In genomic region chr5:123235731-123236130, GRCm38 (mm10) we compare ENCODE assay signal across 9 mouse cellular contexts. TPM values are rescaled to one million over a fixed set of nuclear protein-coding genes. Genes with fewer than 3 reads are reported as not detected.
DNase-seq lines count a peak whose midpoint lies in the region; ATAC-seq and TF ChIP-seq lines count a peak whose summit lies in the region.
"Had no signal": no experiment of that assay in that cellular context is flagged by ENCODE, and none has a peak within 500 bp of the region (broad histone marks: within the 10 kb centered on the region; RNA-seq: fewer than 3 reads in every experiment).

No protein-coding gene starts in this region.

- H3K4me3 ChIP-seq in G1E (ENCODE audit: low read depth, low read length): no peak overlapping the region
- no peak overlapping the region for H3K4me3 ChIP-seq in hindbrain, embryonic 13.5 days
- H3K4me3 ChIP-seq: neural tube, embryonic 13.5 days had no signal

- peak; percentile 73 for TF ChIP-seq CTCF in G1E (IDR thresholded peaks at IDR 0.05; ENCODE audit: low read depth, low read length)

- no peak for ATAC-seq in G1E (ENCODE audit: extremely low read depth, insufficient number of reproducible peaks, low FRiP score, poor library complexity, severe bottlenecking)
- ATAC-seq in hindbrain, embryonic 13.5 days (ENCODE audit: low FRiP score): no peak

- H3K27me3 ChIP-seq in G1E (ENCODE audit: insufficient read depth, low read length): no peaks in the 10 kb centered on the region
- H3K27me3 ChIP-seq in hindbrain, embryonic 13.5 days: no peaks in the 10 kb centered on the region
- H3K27me3 ChIP-seq: neural tube, embryonic 13.5 days had no signal

- no peak overlapping the region for H3K4me2 ChIP-seq in hindbrain, embryonic 13.5 days
- H3K4me2 ChIP-seq: neural tube, embryonic 13.5 days had no signal

- 41% methylated on average over 2 of the region's 2 CpGs for WGBS in hindbrain, embryonic 13.5 days

- H3K27ac ChIP-seq in hindbrain, embryonic 13.5 days: 0 out of 2 replicates have a peak overlapping the region, but pooled peaks have one; percentile 12
- H3K27ac ChIP-seq: neural tube, embryonic 13.5 days had no signal

- no peak overlapping the region for H3K9ac ChIP-seq in hindbrain, embryonic 13.5 days
- H3K9ac ChIP-seq: neural tube, embryonic 13.5 days had no signal

- peaks cover 94% of the 10 kb centered on the region for H3K36me3 ChIP-seq in G1E (replicated peaks)
- peaks cover 57% of the 10 kb centered on the region for H3K36me3 ChIP-seq in hindbrain, embryonic 13.5 days

- no peaks in the 10 kb centered on the region for H3K9me3 ChIP-seq in G1E (replicated peaks)
- H3K9me3 ChIP-seq in hindbrain, embryonic 13.5 days: no peaks in the 10 kb centered on the region
- H3K9me3 ChIP-seq: neural tube, embryonic 13.5 days had no signal

- peak; percentile 46 for DNase-seq in layer of hippocampus, adult 11-12 months (ENCODE audit: low spot score)
- DNase-seq in layer of hippocampus, adult 9-11 months: no peak
- peak; percentile 29 for DNase-seq in G1E (ENCODE audit: low spot score)
- peak; percentile 54 to 76 for DNase-seq in cerebellum, postnatal 25 days
- DNase-seq in liver: peak; percentile 77
- peak; percentile 74 for DNase-seq in retina, postnatal 1 day
- DNase-seq in yolk sac, embryonic 10.5 days (ENCODE audit: low spot score): no peak

- peaks cover 4% of the 10 kb centered on the region; the same call in 1 of the 2 replicates for H3K4me1 ChIP-seq in G1E (ENCODE audit: insufficient read depth, low read depth, low read length)
- H3K4me1 ChIP-seq in hindbrain, embryonic 13.5 days (replicated peaks): peaks cover 12% of the 10 kb centered on the region

RNA-seq across cellular contexts. Expression of gene Wdr66, which starts 16.2 kb away (rescaled TPM):
- total RNA-seq in G1E (2014; fragmentation: Nextera tagmentation): not detected in 2 replicates
- 0.12 and 0.44 TPM in 2 replicates for total RNA-seq in G1E (2017)
- polyA plus RNA-seq in G1E (2012): not detected in 2 replicates
- polyA plus RNA-seq in hindbrain, embryonic 13.5 days (2015; fragmentation: Nextera tagmentation; extraction: Ambion mirVana): 1.9 and 2.4 TPM in 2 replicates

RNA-seq across cellular contexts. Expression of gene Hpd, which starts 53.2 kb away (rescaled TPM):
- total RNA-seq in G1E (2014; fragmentation: Nextera tagmentation) (not detected in 2 replicates), G1E (2017) (not detected in 2 replicates)
- not detected in 2 replicates for polyA plus RNA-seq in G1E (2012)
- polyA plus RNA-seq in hindbrain, embryonic 13.5 days (2015; fragmentation: Nextera tagmentation; extraction: Ambion mirVana): not detected in 2 replicates
- polyA plus RNA-seq: neural tube, embryonic 13.5 days had no signal

Comparison
In these comparisons a context has a peak if more than half of its experiments do, and no peak if none do; other contexts are left out.
1. DNase-seq: peak in layer of hippocampus, adult 11-12 months (single experiment), G1E (single experiment), cerebellum, postnatal 25 days (2 of 2), liver (single experiment) and retina, postnatal 1 day (single experiment); none in layer of hippocampus, adult 9-11 months (single experiment) and yolk sac, embryonic 10.5 days (single experiment).